Comparison of ENCODE assay signal across 19 mouse cellular contexts in genomic region chr7:137442951-137443350, GRCm38 (mm10). TPM values are rescaled to one million over a fixed set of nuclear protein-coding genes. Genes with fewer than 3 reads are reported as not detected.
DNase-seq lines count a peak whose midpoint lies in the region; ATAC-seq lines count a peak whose summit lies in the region.
"Had no signal": no experiment of that assay in that cellular context is flagged by ENCODE, and none has a peak within 500 bp of the region (broad histone marks: within the 10 kb centered on the region; RNA-seq: fewer than 3 reads in every experiment).

No protein-coding gene starts in this region.

- WGBS in hindbrain, embryonic 13.5 days, result 96% methylated on average over 4 of the region's 4 CpGs
- 96% methylated on average over 4 of the region's 4 CpGs for WGBS in hindbrain, embryonic 11.5 days

- no peak overlapping the region for H3K4me2 ChIP-seq in hindbrain, embryonic 13.5 days
- H3K4me2 ChIP-seq in hindbrain, embryonic 11.5 days (replicated peaks; ENCODE audit: low read depth, low read length), result no peak overlapping the region
- H3K4me2 ChIP-seq: limb, embryonic 13.5 days; liver, embryonic 15.5 days; midbrain, embryonic 13.5 days; neural tube, embryonic 12.5 days had no signal

- H3K27me3 ChIP-seq in hindbrain, embryonic 13.5 days, result no peaks in the 10 kb centered on the region
- no peaks in the 10 kb centered on the region for H3K27me3 ChIP-seq in hindbrain, embryonic 11.5 days (ENCODE audit: control insufficient read depth, insufficient read depth, low read length)
- H3K27me3 ChIP-seq: limb, embryonic 13.5 days; liver, embryonic 15.5 days; midbrain, embryonic 13.5 days; neural tube, embryonic 12.5 days had no signal

- peak; percentile 15 for DNase-seq in adrenal gland, postnatal 14 days
- no peak for DNase-seq in adrenal gland, adult 8-10 months
- DNase-seq in hindbrain, embryonic 11.5 days (ENCODE audit: low spot score), result no peak
- DNase-seq in fat pad, adult 2 months (ENCODE audit: extremely low read depth, low read depth, low spot score), result peak; percentile 88
- DNase-seq in heart, postnatal 14 days, result peak; percentile 17 to 20
- no peak for DNase-seq in frontal cortex, postnatal 14 days (ENCODE audit: low spot score in 2 of 2)
- DNase-seq in frontal cortex, postnatal 25 days (ENCODE audit: low spot score in 2 of 2), result no peak
- DNase-seq: cerebellum, adult 8-10 months; kidney, adult 18-20 months; kidney, postnatal 10 days; right cerebral cortex, postnatal 4 days had no signal

- H3K9me3 ChIP-seq in hindbrain, embryonic 13.5 days, result no peaks in the 10 kb centered on the region
- H3K9me3 ChIP-seq in hindbrain, embryonic 11.5 days (ENCODE audit: control insufficient read depth, low read length), result no peaks in the 10 kb centered on the region
- H3K9me3 ChIP-seq: limb, embryonic 13.5 days; liver, embryonic 15.5 days; midbrain, embryonic 13.5 days; neural tube, embryonic 12.5 days had no signal

- H3K27ac ChIP-seq in hindbrain, embryonic 13.5 days, result peak overlapping the region; percentile 18; the same call in 1 of the 2 replicates
- no peak overlapping the region for H3K27ac ChIP-seq in hindbrain, embryonic 11.5 days (ENCODE audit: low read depth, low read length)
- H3K27ac ChIP-seq: limb, embryonic 13.5 days; liver, embryonic 15.5 days; midbrain, embryonic 13.5 days; neural tube, embryonic 12.5 days had no signal

- no peak overlapping the region for H3K4me3 ChIP-seq in hindbrain, embryonic 13.5 days
- H3K4me3 ChIP-seq in hindbrain, embryonic 11.5 days (ENCODE audit: low read depth, low read length), result no peak overlapping the region
- H3K4me3 ChIP-seq: limb, embryonic 13.5 days; liver, embryonic 15.5 days; midbrain, embryonic 13.5 days; neural tube, embryonic 12.5 days had no signal

- ATAC-seq in hindbrain, embryonic 13.5 days (ENCODE audit: low FRiP score), result no peak
- ATAC-seq in hindbrain, embryonic 11.5 days (ENCODE audit: low FRiP score), result no peak
- ATAC-seq: activated CD4-positive, CD25-positive, alpha-beta regulatory T cell, adult 4 months; CD4-positive, CD25-positive, alpha-beta regulatory T cell, adult 4 months; forebrain, embryonic 16.5 days; midbrain, embryonic 13.5 days had no signal

- intact Hi-C loops in heart, postnatal 14 days (cut with DNase I), result no loop called here

- H3K36me3 ChIP-seq in hindbrain, embryonic 13.5 days, result peaks cover 31% of the 10 kb centered on the region
- peaks cover under 1% of the 10 kb centered on the region; the same call in 1 of the 2 replicates for H3K36me3 ChIP-seq in hindbrain, embryonic 11.5 days (ENCODE audit: control insufficient read depth, insufficient read depth, low read length)

- peaks cover 26% of the 10 kb centered on the region for H3K4me1 ChIP-seq in hindbrain, embryonic 13.5 days (replicated peaks)
- 0 out of 2 replicates have a peak, but pooled peaks cover 3% of the 10 kb centered on the region for H3K4me1 ChIP-seq in hindbrain, embryonic 11.5 days (replicated peaks; ENCODE audit: control insufficient read depth, insufficient read depth, low read length)

- H3K9ac ChIP-seq in hindbrain, embryonic 13.5 days, result no peak overlapping the region
- H3K9ac ChIP-seq in hindbrain, embryonic 11.5 days (ENCODE audit: low read depth, low read length), result no peak overlapping the region
- H3K9ac ChIP-seq: limb, embryonic 13.5 days; liver, embryonic 15.5 days; midbrain, embryonic 13.5 days; neural tube, embryonic 12.5 days had no signal

RNA-seq across cellular contexts. Expression of gene Glrx3, which starts 5.5 kb away (rescaled TPM):
- total RNA-seq in adrenal gland, postnatal 14 days (2021), result 120 and 124 TPM in 2 replicates
- total RNA-seq in adrenal gland, adult 8-10 months (2022), result 100 to 1,000 TPM in 1 of 4 experiments, 10 to 100 TPM in 3; 81.5 to 105 (median 87.5) TPM
- polyA plus RNA-seq in hindbrain, embryonic 13.5 days (2015; fragmentation: Nextera tagmentation; extraction: Ambion mirVana), result 275 and 301 TPM in 2 replicates
- polyA plus RNA-seq in hindbrain, embryonic 11.5 days (2014; fragmentation: Nextera tagmentation; extraction: Ambion mirVana), result 347 and 362 TPM in 2 replicates
- 100 to 1,000 TPM; 115 to 129 TPM for total RNA-seq in heart, postnatal 14 days (2021)

RNA-seq across cellular contexts. Expression of gene 9430038I01Rik, which starts 32.4 kb away (rescaled TPM):
- 9.3 and 10.1 TPM in 2 replicates for total RNA-seq in adrenal gland, postnatal 14 days (2021)
- total RNA-seq in adrenal gland, adult 8-10 months (2022), result 10 to 100 TPM; 11.6 to 17.1 (median 12.0) TPM
- polyA plus RNA-seq in hindbrain, embryonic 13.5 days (2015; fragmentation: Nextera tagmentation; extraction: Ambion mirVana), result 14.1 and 16.1 TPM in 2 replicates
- 19.5 and 19.9 TPM in 2 replicates for polyA plus RNA-seq in hindbrain, embryonic 11.5 days (2014; fragmentation: Nextera tagmentation; extraction: Ambion mirVana)
- total RNA-seq in heart, postnatal 14 days (2021), result 1 to 10 TPM; 7.7 to 8.0 TPM

Comparison
In these comparisons a context has a peak if more than half of its experiments do, and no peak if none do; other contexts are left out.
1. DNase-seq: peak in adrenal gland, postnatal 14 days (single experiment), fat pad, adult 2 months (single experiment) and heart, postnatal 14 days (2 of 2); none in adrenal gland, adult 8-10 months (single experiment), hindbrain, embryonic 11.5 days (single experiment), frontal cortex, postnatal 14 days (0 of 2) and frontal cortex, postnatal 25 days (0 of 2).